Mouse (Mus musculus) megakaryocyte, embryonic 14.5 days (primary cell): ENCODE measurements at regions not wholly inside any gene's neighbourhood (a gene's known extent, or its start where the extent isn't known, plus 50 kb on each side); places are given as distances from the start of the nearest gene placed in this dataset.

Source experiments
- FLI1 ChIP-seq: IDR thresholded peaks from 2 replicates; pipeline ENCODE4 v1.6.1; 2012; ENCODE audit warnings: low read length, inconsistent platforms, mixed read lengths
- GATA1 ChIP-seq: IDR thresholded peaks from 3 replicates; pipeline ENCODE4 v1.6.1; 2012; ENCODE audit warnings: mixed read lengths, low read length, inconsistent platforms, borderline replicate concordance

DNA sequence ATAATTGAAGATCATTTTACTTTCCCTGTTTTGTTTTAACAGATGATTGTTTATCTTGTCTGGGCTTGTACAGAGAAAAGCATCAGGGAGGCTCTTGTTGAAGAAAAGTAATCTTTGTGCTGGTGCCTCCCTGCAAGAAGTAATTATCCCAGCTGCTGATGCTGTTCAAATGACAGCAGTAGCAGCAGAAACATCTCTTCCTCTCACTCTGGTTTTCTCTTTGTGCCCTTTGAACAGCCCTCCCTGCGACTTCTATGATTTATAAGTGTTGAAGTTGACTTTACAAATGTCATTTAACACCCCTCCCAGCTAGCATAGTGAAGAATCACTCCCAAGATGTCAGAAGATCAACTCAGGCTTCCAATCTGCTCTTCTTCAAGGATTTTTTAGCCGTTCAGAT lies 286.5 kb upstream of the Ghitm start:
- TF ChIP-seq GATA1 (no peak), FLI1 (no peak)
